Mouse (Mus musculus) layer of hippocampus, adult 18-20 months (tissue): ENCODE measurements around the gene Lbr. TPM values are rescaled to one million over a fixed set of nuclear protein-coding genes. Genes with fewer than 3 reads are reported as not detected.
A peak's percentile ranks its signal among the peaks of the same experiment; 100 is the strongest.

ENCODE experiments used
- DNase-seq, 2 experiments: peaks; one replicate each; pipeline ENCODE4 v3.0.0; 2022; ENCODE audit warnings: low spot score in 2 of 2
- long read RNA-seq: library from polyadenylated mRNA; stranded (forward); transcript quantifications from one replicate; pipeline ENCODE4 v2.0.0, GENCODE M21; 2021
- total RNA-seq, 2 experiments: library from RNA; stranded (reverse); gene quantifications; 2 replicates each; pipeline ENCODE4 v1.2.3; 2021

Lbr gene
- 10 to 100 TPM; 13.2 to 13.7 TPM for total RNA-seq
- long read RNA-seq, transcript Lbr-201 (14 exons, 3,510 nt) = major isoform, 10 of 12 reads
- long read RNA-seq, partial matches to known transcripts = 0 of 12 reads
- long read RNA-seq, other reads (novel, unspliced or antisense) = 2 of 12 reads

GRCm38 (mm10) chr1:181842781-181843180, at the start of gene Lbr:
Lbr (minus strand) TSS chr1:181843046.
- peak in 1 of 2 experiments; percentile 19 for DNase-seq

- DNase-seq = no peak
Observed at GRCm38 (mm10) chr1:181889670-181890069, 46.8 kb upstream of the Lbr start.

GRCm38 (mm10) chr1:181888801-181889200, 46.0 kb upstream of the Lbr start:
- DNase-seq = peak; percentile 89 to 94

- peak in 1 of 2 experiments; percentile 38 for DNase-seq
Observed at GRCm38 (mm10) chr1:181881532-181881931, 38.7 kb upstream of the Lbr start.

GRCm38 (mm10) chr1:181880752-181881325, 38.0 kb upstream of the Lbr start:
- DNase-seq = no peak

- no peak for DNase-seq
Observed at GRCm38 (mm10) chr1:181878436-181878835, 35.6 kb upstream of the Lbr start.

- DNase-seq = no peak
Observed at GRCm38 (mm10) chr1:181877088-181877487, 34.2 kb upstream of the Lbr start.

GRCm38 (mm10) chr1:181876656-181877055, 33.8 kb upstream of the Lbr start:
- no peak for DNase-seq

GRCm38 (mm10) chr1:181873086-181873920, 30.5 kb upstream of the Lbr start:
- no peak for DNase-seq

- no peak for DNase-seq
Observed at GRCm38 (mm10) chr1:181872639-181873038, 29.8 kb upstream of the Lbr start.

- DNase-seq = no peak
Observed at GRCm38 (mm10) chr1:181866429-181867280, 23.8 kb upstream of the Lbr start.

GRCm38 (mm10) chr1:181865863-181866216, 23.0 kb upstream of the Lbr start:
- DNase-seq = no peak

GRCm38 (mm10) chr1:181864971-181865862, 22.4 kb upstream of the Lbr start:
- no peak for DNase-seq

- no peak for DNase-seq
Observed at GRCm38 (mm10) chr1:181863431-181863830, 20.6 kb upstream of the Lbr start.

- DNase-seq = no peak
Observed at GRCm38 (mm10) chr1:181862676-181863374, 20.0 kb upstream of the Lbr start.

GRCm38 (mm10) chr1:181861181-181861902, 18.5 kb upstream of the Lbr start:
- DNase-seq = no peak

- DNase-seq = no peak
Observed at GRCm38 (mm10) chr1:181860659-181861058, 17.8 kb upstream of the Lbr start.

GRCm38 (mm10) chr1:181856329-181856728, 13.5 kb upstream of the Lbr start:
- no peak for DNase-seq

- DNase-seq = no peak
Observed at GRCm38 (mm10) chr1:181854829-181855228, 12.0 kb upstream of the Lbr start.
